Mouse (Mus musculus) lung, postnatal 0 days (tissue): ENCODE measurements around the gene Oas1f.

Source experiments
- CTCF ChIP-seq: IDR thresholded peaks from 2 replicates; pipeline ENCODE4 v1.5.1; 2016; ENCODE audit warnings: antibody characterized with exemption, mild to moderate bottlenecking
- EP300 ChIP-seq: IDR thresholded peaks from 2 replicates; pipeline ENCODE4 v1.6.1; 2016; ENCODE audit warnings: antibody characterized with exemption, mild to moderate bottlenecking, control low read depth

DNA sequence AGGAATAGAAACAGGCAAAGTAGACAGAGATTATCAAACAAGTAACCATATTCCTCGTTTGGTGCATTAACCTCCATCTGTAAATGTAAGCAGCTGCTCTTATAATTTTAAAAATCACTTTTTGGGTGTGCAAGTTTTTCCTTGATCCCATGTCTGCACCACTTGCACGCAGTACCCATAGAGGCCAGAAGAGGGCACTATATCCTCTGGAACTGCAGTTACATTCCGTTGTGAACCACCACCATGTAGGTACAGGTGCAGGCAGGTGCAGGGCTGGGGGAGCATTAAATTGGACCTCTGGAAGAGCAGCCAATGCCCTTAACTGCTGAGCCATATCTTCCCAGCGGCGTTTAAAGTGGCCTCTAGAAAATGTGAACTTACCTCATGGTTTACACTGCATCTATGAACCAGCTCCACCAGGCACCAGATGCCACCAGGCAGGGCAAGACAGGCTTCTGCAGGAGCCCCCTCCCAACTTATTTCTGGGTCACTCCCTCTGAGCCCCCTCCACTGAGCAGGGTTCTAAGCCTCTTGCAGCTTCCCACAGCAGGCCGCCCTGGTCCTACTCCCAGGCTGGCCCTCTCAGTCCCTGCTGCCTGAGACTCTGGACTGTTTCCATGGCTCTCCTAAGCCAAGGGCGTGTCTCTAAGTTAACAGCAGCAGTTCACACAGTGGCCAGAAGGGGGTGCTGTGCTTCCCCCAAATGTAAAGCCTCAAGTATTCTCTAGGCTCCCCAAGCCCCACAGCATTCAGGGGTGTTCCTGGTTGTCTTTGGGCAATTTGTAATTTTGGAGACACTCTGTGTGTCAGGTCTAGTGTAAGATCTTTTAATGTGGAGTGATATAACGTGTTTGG is 10.2 kb upstream of the Oas1f start:
- TF ChIP-seq EP300 (no peak), CTCF (peak; percentile 74)
